Mouse (Mus musculus): Measurements from ENCODE around the gene Bmpr2. TPM values are rescaled to one million over a fixed set of nuclear protein-coding genes. Genes with fewer than 3 reads are reported as not detected.

Gene Bmpr2
- polyA plus RNA-seq, 1 experiment from 2014 or later: 17.9 TPM

DNA sequence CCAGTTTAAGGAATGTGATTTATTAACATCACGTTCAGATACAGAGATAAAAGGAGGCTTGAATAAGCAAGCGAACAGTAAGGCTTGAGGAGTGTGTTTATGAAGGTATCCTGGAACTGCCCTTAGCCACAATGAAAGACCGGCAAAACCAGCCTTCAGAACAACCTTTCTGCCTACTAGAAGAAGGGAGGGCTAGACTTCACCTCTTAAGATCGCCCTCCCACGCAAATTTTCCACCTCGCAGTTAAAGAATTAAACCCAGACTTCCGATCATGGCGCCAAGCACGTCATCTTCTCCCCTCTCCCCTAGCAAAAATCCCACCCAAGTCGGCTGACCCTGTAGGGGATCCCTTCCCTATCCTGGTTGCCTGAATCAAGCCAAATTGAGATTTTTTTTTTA is 992 bp upstream of the Bmpr2 start:
- Histone ChIP-seq H3K27ac (ENCODE audit: low read length) (peak overlapping the region; percentile 99), H3K4me1 (ENCODE audit: insufficient read depth, low read depth, low read length) (no peaks in the 10 kb centered on the region), H3K4me3 (ENCODE audit: low read depth, low read length) (peak overlapping the region; percentile 86), H3K4me2 (replicated peaks; ENCODE audit: low read depth, low read length) (peak overlapping the region; percentile 80), H3K9me3 (ENCODE audit: low read length) (no peaks in the 10 kb centered on the region), H3K9ac (replicated peaks; ENCODE audit: low read depth) (peak overlapping the region; percentile 92), H3K36me3 (ENCODE audit: insufficient read depth, low read length) (no peaks in the 10 kb centered on the region), H3K27me3 (replicated peaks; ENCODE audit: insufficient read depth, low read length) (no peaks in the 10 kb centered on the region)
- peak; percentile 67 for DNase-seq (ENCODE audit: low spot score)
- no peak for ATAC-seq
- TF ChIP-seq EP300 (IDR thresholded peaks at IDR 0.05) (peak; percentile 40; the same call in 1 of the 2 replicates), CTCF (IDR thresholded peaks at IDR 0.05) (no peak)
- WGBS: 3% methylated on average over 10 of the region's 10 CpGs

DNA sequence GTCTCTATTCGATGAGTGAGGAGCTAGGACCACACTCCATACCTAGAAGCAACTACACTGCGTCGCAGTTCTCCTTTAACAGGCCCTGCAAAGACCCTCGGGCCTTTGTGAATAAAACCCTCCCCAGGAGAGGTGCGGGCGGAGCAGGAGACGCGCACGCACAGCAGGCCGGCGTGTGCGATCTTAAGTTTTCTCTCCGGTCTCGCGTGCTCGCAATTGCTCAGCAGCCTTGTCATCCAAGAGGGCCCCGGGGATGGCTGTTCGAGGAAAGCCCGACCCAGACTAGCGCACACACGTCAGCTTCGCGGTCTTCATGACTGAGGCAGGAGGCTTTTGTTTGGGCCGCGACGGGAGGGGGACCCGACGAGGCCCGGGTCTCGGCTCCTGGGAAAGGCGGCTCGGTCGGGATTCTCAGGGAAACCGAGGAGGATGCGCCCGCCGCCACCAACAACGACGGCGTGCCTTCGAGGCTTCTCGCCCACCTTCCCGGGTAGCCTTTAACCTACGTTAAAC is 493 bp upstream of the Bmpr2 start:
- H3K4me3 ChIP-seq (ENCODE audit: low read depth, low read length): peak overlapping the region; percentile 86
- no peaks in the 10 kb centered on the region for H3K9me3 ChIP-seq (ENCODE audit: low read length)
- DNase-seq (ENCODE audit: low spot score) (peak; percentile 72), ATAC-seq (peak; percentile 29)
- TF ChIP-seq CTCF (IDR thresholded peaks at IDR 0.05) (no peak), EP300 (IDR thresholded peaks at IDR 0.05) (no peak)
- H3K27me3 ChIP-seq (replicated peaks; ENCODE audit: insufficient read depth, low read length): no peaks in the 10 kb centered on the region
- H3K9ac ChIP-seq (replicated peaks; ENCODE audit: low read depth): peak overlapping the region; percentile 92
- peak overlapping the region; percentile 99 for H3K27ac ChIP-seq (ENCODE audit: low read length)
- H3K4me2 ChIP-seq (replicated peaks; ENCODE audit: low read depth, low read length): peak overlapping the region; percentile 80
- WGBS: 1% methylated on average over 44 of the region's 44 CpGs
- no peaks in the 10 kb centered on the region for H3K4me1 ChIP-seq (ENCODE audit: insufficient read depth, low read depth, low read length)
- H3K36me3 ChIP-seq (ENCODE audit: insufficient read depth, low read length): no peaks in the 10 kb centered on the region

DNA sequence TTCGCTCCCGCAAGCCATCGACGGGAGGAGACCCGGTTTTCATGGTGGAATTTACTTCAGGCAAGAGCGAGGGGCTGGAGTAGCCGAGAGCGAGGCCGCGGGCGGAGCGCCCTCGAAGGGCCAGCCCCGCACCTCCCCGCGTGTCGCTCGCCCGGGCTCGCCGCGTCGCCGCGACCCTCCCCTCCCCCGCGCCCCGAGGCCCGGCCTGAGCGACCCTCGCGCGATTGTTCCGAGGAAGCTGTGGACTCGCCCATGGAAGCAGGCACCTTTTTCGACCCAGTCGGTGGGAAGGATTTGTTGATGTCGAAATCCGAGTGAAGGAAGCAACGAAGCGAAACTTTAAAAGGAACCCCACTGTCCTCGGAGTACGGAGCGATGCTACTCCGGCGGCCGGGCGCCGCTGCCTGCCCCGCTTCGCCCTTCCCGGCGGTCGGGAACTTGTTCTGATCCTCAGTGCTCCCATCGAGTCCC is 616 bp downstream of the Bmpr2 start:
- peak overlapping the region; percentile 92 for H3K9ac ChIP-seq (replicated peaks; ENCODE audit: low read depth)
- no peaks in the 10 kb centered on the region for H3K9me3 ChIP-seq (ENCODE audit: low read length)
- no peaks in the 10 kb centered on the region for H3K4me1 ChIP-seq (ENCODE audit: insufficient read depth, low read depth, low read length)
- peak; percentile 79 for DNase-seq (ENCODE audit: low spot score)
- H3K36me3 ChIP-seq (ENCODE audit: insufficient read depth, low read length): no peaks in the 10 kb centered on the region
- WGBS: 5% methylated on average over 31 of the region's 55 CpGs
- no peaks in the 10 kb centered on the region for H3K27me3 ChIP-seq (replicated peaks; ENCODE audit: insufficient read depth, low read length)
- peak overlapping the region; percentile 99 for H3K27ac ChIP-seq (ENCODE audit: low read length)
- H3K4me2 ChIP-seq (replicated peaks; ENCODE audit: low read depth, low read length): peak overlapping the region; percentile 80
- peak; percentile 65 for ATAC-seq
- H3K4me3 ChIP-seq (ENCODE audit: low read depth, low read length): peak overlapping the region; percentile 86
- no peak for TF ChIP-seq EP300 (IDR thresholded peaks at IDR 0.05)

DNA sequence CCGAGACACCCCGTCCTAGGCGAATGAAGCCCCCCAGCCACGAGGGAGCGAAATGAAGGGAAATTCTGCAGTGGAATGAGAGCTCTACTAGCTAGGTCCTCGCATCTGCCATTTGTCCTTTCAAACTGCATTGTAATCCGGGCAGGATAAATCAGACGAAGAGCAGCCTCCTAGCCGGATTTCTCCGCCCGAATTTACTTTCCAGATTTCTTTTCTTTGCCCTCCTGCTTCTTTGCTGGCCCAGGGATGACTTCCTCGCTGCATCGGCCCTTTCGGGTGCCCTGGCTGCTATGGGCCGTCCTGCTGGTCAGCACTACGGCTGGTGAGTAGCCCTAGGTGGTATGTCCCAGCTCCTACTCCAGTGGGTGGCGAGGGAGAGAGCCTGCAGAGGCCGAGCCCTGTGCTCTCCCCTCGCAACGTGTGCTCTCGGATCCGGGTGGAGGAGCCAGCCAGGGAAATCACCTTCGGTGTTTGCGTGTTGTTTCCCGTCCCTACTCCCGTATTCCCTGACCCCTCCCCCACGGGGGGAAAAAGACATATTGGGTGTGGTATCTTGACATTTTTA is 1.3 kb downstream of the Bmpr2 start:
- ATAC-seq (peak; percentile 6; the same call in 1 of the 2 replicates), DNase-seq (ENCODE audit: low spot score) (peak; percentile 71)
- Histone ChIP-seq H3K9ac (replicated peaks; ENCODE audit: low read depth) (peak overlapping the region; percentile 92), H3K4me1 (ENCODE audit: insufficient read depth, low read depth, low read length) (no peaks in the 10 kb centered on the region), H3K27me3 (replicated peaks; ENCODE audit: insufficient read depth, low read length) (no peaks in the 10 kb centered on the region), H3K4me2 (replicated peaks; ENCODE audit: low read depth, low read length) (peak overlapping the region; percentile 80), H3K4me3 (ENCODE audit: low read depth, low read length) (peak overlapping the region; percentile 86), H3K36me3 (ENCODE audit: insufficient read depth, low read length) (no peaks in the 10 kb centered on the region), H3K9me3 (ENCODE audit: low read length) (no peaks in the 10 kb centered on the region), H3K27ac (ENCODE audit: low read length) (peak overlapping the region; percentile 99)
- under 1% methylated on average over 27 of the region's 27 CpGs for WGBS
- peak; percentile 39; the same call in 1 of the 2 replicates for TF ChIP-seq CTCF (IDR thresholded peaks at IDR 0.05)
- TF ChIP-seq EP300 (IDR thresholded peaks at IDR 0.05): no peak

DNA sequence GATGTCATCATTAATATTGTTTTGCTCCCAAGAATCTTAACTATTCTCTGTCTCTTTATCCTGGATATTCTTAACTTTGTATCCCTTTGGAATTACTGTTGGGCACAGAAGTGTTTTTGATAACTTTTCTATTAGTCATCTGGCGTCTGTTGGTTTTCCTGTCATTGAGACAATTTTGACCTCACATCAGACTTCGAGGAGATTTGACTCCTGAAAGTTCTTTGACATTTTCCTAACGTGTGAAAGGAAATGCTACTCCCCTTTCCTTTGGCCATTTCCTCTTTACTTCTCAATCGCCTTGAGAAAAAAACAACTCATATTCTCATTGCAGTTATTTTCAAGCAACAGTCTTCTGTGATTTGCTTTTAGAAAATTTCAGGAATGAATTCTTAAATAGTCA is 2.1 kb downstream of the Bmpr2 start:
- peak; percentile 55 for DNase-seq (ENCODE audit: low spot score)
- 0 out of 2 replicates have a peak overlapping the region, but pooled peaks have one; percentile 26 for H3K27ac ChIP-seq (ENCODE audit: low read length)

DNA sequence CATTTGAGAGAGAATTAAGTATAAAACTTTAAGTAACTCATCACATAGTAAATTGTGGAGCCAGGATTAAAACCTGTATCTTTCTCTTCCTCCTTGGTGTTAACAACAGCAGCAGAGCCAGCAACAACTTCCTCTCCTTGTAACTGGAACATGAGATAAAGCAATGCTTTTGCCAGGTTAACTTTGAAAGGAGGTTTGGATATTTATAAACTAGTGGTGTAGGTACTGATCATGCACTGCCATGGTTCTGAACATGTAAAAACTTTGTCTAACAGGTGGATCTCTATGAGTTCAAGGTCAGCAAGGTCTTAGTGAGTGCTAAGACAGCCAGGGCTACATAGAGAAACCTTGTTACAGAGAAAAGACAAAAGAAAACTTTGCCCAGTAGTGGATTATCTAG is 3.4 kb downstream of the Bmpr2 start:
- H3K27ac ChIP-seq (ENCODE audit: low read length): no peak overlapping the region
- no peak for ATAC-seq

More for the DNA sequence above, 2.1 kb downstream of the Bmpr2 start:
- Histone ChIP-seq H3K9me3 (ENCODE audit: low read length) (no peaks in the 10 kb centered on the region), H3K27me3 (replicated peaks; ENCODE audit: insufficient read depth, low read length) (no peaks in the 10 kb centered on the region), H3K36me3 (ENCODE audit: insufficient read depth, low read length) (no peaks in the 10 kb centered on the region), H3K4me2 (replicated peaks; ENCODE audit: low read depth, low read length) (peak overlapping the region; percentile 80), H3K4me3 (ENCODE audit: low read depth, low read length) (peak overlapping the region; percentile 86), H3K9ac (replicated peaks; ENCODE audit: low read depth) (no peak overlapping the region), H3K4me1 (ENCODE audit: insufficient read depth, low read depth, low read length) (0 out of 2 replicates have a peak, but pooled peaks cover 2% of the 10 kb centered on the region)
- WGBS: 1% methylated on average over 4 of the region's 4 CpGs
- no peak for ATAC-seq
- TF ChIP-seq CTCF (IDR thresholded peaks at IDR 0.05) (no peak), EP300 (IDR thresholded peaks at IDR 0.05) (peak; percentile 12; the same call in 1 of the 2 replicates)

More for the DNA sequence above, 3.4 kb downstream of the Bmpr2 start:
- peak; percentile 17 for DNase-seq (ENCODE audit: low spot score)
- no peaks in the 10 kb centered on the region for H3K9me3 ChIP-seq (ENCODE audit: low read length)
- peak overlapping the region; percentile 49 for H3K4me2 ChIP-seq (replicated peaks; ENCODE audit: low read depth, low read length)
- peak overlapping the region; percentile 33 for H3K4me3 ChIP-seq (ENCODE audit: low read depth, low read length)
- TF ChIP-seq EP300 (IDR thresholded peaks at IDR 0.05): no peak
- no peak for TF ChIP-seq CTCF (IDR thresholded peaks at IDR 0.05)
- H3K4me1 ChIP-seq (ENCODE audit: insufficient read depth, low read depth, low read length): peaks cover 5% of the 10 kb centered on the region; the same call in 1 of the 2 replicates
- H3K27me3 ChIP-seq (replicated peaks; ENCODE audit: insufficient read depth, low read length): no peaks in the 10 kb centered on the region
- H3K36me3 ChIP-seq (ENCODE audit: insufficient read depth, low read length): no peaks in the 10 kb centered on the region
- peak overlapping the region; percentile 13 for H3K9ac ChIP-seq (replicated peaks; ENCODE audit: low read depth)
